Mouse (Mus musculus) midbrain, embryonic 14.5 days (tissue): Measurements from ENCODE around the gene Man1c1. TPM values are rescaled to one million over a fixed set of nuclear protein-coding genes. Genes with fewer than 3 reads are reported as not detected.

ENCODE experiments used
- ATAC-seq: fragments of 200-750 bp; cut with Nextera tagmentation; 2 replicates; pipeline ENCODE4 v1.8.0; 2017; ENCODE audit warnings: moderate number of reproducible peaks, moderate library complexity; ENCODE audit not compliant: low FRiP score, low TSS enrichment
- DNase-seq: peaks from one replicate; pipeline ENCODE4 v3.0.0-alpha.2; 2015
- H3K27ac ChIP-seq: fragments of 300-500 bp; sonication (generic); replicated peaks from 2 replicates; pipeline ENCODE4 v1.5.1; 2014; ENCODE audit warnings: mild to moderate bottlenecking, low read depth, low read length, moderate library complexity
- H3K27me3 ChIP-seq: fragments of 300-500 bp; sonication (generic); 2 replicates; pipeline ENCODE4 v1.6.1; 2014; ENCODE audit warnings: low read length, control low read depth, mixed read lengths; ENCODE audit not compliant: control insufficient read depth, insufficient read depth
- H3K36me3 ChIP-seq: fragments of 300-500 bp; sonication (generic); 2 replicates; pipeline ENCODE4 v1.6.1; 2014; ENCODE audit warnings: low read length, control low read depth; ENCODE audit not compliant: control insufficient read depth, insufficient read depth
- H3K4me1 ChIP-seq: fragments of 300-500 bp; sonication (generic); 2 replicates; pipeline ENCODE4 v1.6.1; 2014; ENCODE audit warnings: mild to moderate bottlenecking, antibody characterized with exemption, low read length, control low read depth; ENCODE audit not compliant: control insufficient read depth, insufficient read depth
- H3K4me2 ChIP-seq: fragments of 300-500 bp; sonication (generic); 2 replicates; pipeline ENCODE4 v1.6.1; 2014; ENCODE audit warnings: mild to moderate bottlenecking, low read length, moderate library complexity
- H3K4me3 ChIP-seq: fragments of 300-500 bp; sonication (generic); replicated peaks from 2 replicates; pipeline ENCODE4 v1.5.1; 2014; ENCODE audit warnings: low read depth, low read length
- H3K9ac ChIP-seq: fragments of 300-500 bp; sonication (generic); replicated peaks from 2 replicates; pipeline ENCODE4 v1.6.1; 2014; ENCODE audit warnings: mild to moderate bottlenecking, low read length, moderate library complexity
- H3K9me3 ChIP-seq: fragments of 300-500 bp; sonication (generic); 2 replicates; pipeline ENCODE4 v1.6.1; 2016; ENCODE audit warnings: low read length, control low read depth, mixed read lengths; ENCODE audit not compliant: control insufficient read depth
- WGBS: fragments of 180-500 bp; shearing (Covaris S2); extraction: QIAGEN DNeasy Blood & Tissue Kit; methylation state at CpG from one replicate; pipeline ENCODE4 v1.1.7; 2014; 5-methylcytosine and 5-hydroxymethylcytosine counted together
- polyA plus RNA-seq: library from polyadenylated mRNA; unstranded; fragments of >200 nt; fragmentation: Nextera tagmentation; extraction: Ambion mirVana; gene quantifications from 2 replicates; pipeline ENCODE4 v1.2.1, GENCODE M21; 2014

Man1c1 gene
- polyA plus RNA-seq, 1 experiment from 2014 or later: 4.9 TPM

DNA sequence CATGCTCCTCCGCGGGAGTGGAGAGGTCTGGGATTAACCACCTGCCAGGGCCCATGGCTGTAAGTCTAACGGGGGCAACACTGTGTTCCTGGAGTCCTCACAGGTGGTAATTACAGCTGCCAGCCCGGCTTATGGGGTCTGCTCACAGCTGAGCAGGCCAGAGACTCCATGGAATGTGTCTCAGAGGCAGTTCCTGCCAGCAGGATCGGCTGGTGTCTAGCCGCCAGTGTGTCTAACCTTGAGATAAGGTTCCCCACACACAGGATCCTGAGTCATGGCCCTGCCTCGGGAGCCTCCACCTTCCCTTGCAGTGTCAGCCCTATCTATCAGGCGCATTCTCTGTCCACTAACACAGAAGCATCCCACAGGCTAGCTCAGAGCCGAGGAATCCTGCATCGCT, 41.0 kb downstream of the Man1c1 start:
- Histone ChIP-seq H3K4me1 (peaks cover 44% of the 10 kb centered on the region), H3K9me3 (no peaks in the 10 kb centered on the region), H3K4me2 (no peak overlapping the region), H3K36me3 (no peaks in the 10 kb centered on the region), H3K4me3 (no peak overlapping the region), H3K9ac (no peak overlapping the region), H3K27ac (0 out of 2 replicates have a peak overlapping the region, but pooled peaks have one; percentile 17), H3K27me3 (0 out of 2 replicates have a peak, but pooled peaks cover 4% of the 10 kb centered on the region)
- no peak for ATAC-seq
- DNase-seq: no peak
- WGBS: 53% methylated on average over 10 of the region's 10 CpGs

- Histone ChIP-seq H3K4me2 (peak overlapping the region; percentile 49), H3K9ac (no peak overlapping the region; the same call in 1 of the 2 replicates), H3K9me3 (no peaks in the 10 kb centered on the region), H3K4me1 (peaks cover 48% of the 10 kb centered on the region), H3K36me3 (no peaks in the 10 kb centered on the region), H3K4me3 (no peak overlapping the region), H3K27ac (peak overlapping the region; percentile 71; the same call in 1 of the 2 replicates), H3K27me3 (0 out of 2 replicates have a peak, but pooled peaks cover 7% of the 10 kb centered on the region)
- WGBS: 10% methylated on average over 18 of the region's 18 CpGs
- ATAC-seq (no peak), DNase-seq (peak; percentile 56)
These were observed 43.4 kb downstream of the Man1c1 start for GRCm38 (mm10) chr4:134660630-134661183.

DNA sequence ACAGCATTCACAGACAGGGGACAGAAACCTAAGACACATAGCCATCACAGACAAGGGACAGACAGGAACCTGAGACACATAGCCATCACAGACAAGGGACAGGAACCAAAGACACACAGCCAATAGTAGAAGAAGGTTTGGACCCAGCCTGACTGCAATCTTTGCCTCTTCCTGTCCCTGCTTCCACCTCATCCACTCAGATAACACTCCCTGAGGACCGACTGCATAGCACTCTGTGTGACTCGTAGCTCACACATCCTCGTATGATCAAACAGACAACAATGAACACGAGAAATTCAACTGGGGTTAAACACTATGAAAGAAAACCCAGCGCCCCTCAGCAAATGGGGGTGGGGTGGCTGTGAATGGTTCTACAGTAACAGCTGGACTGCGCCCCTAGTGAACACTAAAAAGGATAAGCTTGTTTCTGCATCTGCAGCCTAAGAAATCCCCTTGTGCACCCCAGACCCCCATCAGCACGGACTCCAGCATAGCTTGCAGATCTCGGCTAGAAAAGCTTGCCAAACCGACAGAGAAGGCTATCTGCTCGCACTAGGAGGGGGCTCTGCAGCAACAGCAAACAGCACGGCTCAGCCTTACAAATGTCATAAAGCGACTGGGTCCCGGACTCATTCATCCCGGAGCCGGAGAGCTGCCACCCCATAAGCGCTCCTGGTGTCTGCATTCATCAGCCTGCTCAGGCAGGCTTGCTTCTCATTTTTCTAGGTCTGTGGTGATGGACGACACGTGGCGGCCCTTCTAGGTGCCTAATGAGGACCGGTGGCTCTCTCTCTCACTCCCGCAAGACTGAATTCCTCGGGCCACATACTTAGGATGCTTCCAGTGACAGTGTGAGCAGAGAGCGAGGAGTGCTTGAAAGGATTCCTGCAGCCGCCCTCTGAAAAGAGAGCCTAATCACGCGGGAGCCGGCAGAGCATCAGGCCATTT, 44.5 kb downstream of the Man1c1 start:
- peak overlapping the region; percentile 42 for H3K9ac ChIP-seq
- H3K27ac ChIP-seq: peak overlapping the region; percentile 71
- whole genome bisulfite sequencing: 8% methylated on average over 27 of the region's 27 CpGs
- DNase-seq (peak; percentile 75), ATAC-seq (no peak)
- no peaks in the 10 kb centered on the region for H3K9me3 ChIP-seq
- no peaks in the 10 kb centered on the region for H3K36me3 ChIP-seq
- H3K4me3 ChIP-seq: 0 out of 2 replicates have a peak overlapping the region, but pooled peaks have one; percentile 1
- 0 out of 2 replicates have a peak, but pooled peaks cover 7% of the 10 kb centered on the region for H3K27me3 ChIP-seq
- H3K4me2 ChIP-seq: peak overlapping the region; percentile 49
- peaks cover 48% of the 10 kb centered on the region for H3K4me1 ChIP-seq

DNA sequence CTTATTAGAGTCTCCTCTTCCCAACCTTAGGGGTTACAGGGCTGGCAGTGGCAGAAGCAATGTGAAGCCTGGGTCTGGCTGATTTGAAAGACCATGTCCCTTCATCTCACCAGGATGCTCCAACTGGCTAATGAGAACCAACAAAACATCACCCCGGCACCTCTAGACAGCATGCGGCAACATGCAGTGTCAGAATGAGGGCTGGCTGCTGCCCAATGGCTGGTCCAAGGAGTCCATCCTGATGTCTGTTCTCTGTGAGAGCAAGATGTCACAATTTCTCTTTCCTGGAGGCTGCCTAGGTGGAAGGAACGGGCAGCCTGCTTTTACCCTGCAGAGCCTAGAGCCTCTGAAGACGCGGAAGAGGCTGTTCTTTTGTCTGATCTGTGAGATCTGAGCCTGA, 46.6 kb downstream of the Man1c1 start:
- Histone ChIP-seq H3K9ac (0 out of 2 replicates have a peak overlapping the region, but pooled peaks have one; percentile 7), H3K36me3 (no peaks in the 10 kb centered on the region), H3K27me3 (0 out of 2 replicates have a peak, but pooled peaks cover 3% of the 10 kb centered on the region), H3K4me1 (peaks cover 38% of the 10 kb centered on the region), H3K9me3 (no peaks in the 10 kb centered on the region), H3K4me2 (no peak overlapping the region), H3K27ac (no peak overlapping the region), H3K4me3 (no peak overlapping the region)
- 31% methylated on average over 5 of the region's 5 CpGs for WGBS
- DNase-seq: no peak
- no peak for ATAC-seq

DNA sequence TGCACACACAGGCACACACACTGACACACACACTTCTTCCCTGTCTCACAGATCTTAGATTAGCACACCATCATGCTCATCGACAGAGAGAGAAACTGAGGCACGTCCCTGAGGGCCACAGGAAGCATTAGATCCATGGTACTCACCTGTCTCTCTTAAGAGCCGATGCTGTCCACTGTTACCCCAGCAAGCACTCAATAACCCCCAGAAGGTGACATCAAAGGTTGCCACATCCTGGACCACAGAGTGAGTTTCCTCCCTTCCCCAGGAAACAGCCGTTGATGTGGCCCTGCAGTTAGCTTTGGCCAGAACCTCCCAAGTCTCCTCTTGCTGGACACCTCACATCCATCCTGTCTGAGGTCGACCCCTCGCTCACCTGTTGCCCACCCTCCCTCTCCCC, 49.7 kb downstream of the Man1c1 start:
- 87% methylated on average over 6 of the region's 6 CpGs for WGBS
- H3K9ac ChIP-seq: no peak overlapping the region
- H3K27me3 ChIP-seq: 0 out of 2 replicates have a peak, but pooled peaks cover 3% of the 10 kb centered on the region
- DNase-seq: no peak
- no peaks in the 10 kb centered on the region for H3K36me3 ChIP-seq
- ATAC-seq: no peak
- H3K27ac ChIP-seq: no peak overlapping the region
- H3K4me3 ChIP-seq: no peak overlapping the region
- no peak overlapping the region for H3K4me2 ChIP-seq
- H3K9me3 ChIP-seq: no peaks in the 10 kb centered on the region
- H3K4me1 ChIP-seq: peaks cover 8% of the 10 kb centered on the region

DNA sequence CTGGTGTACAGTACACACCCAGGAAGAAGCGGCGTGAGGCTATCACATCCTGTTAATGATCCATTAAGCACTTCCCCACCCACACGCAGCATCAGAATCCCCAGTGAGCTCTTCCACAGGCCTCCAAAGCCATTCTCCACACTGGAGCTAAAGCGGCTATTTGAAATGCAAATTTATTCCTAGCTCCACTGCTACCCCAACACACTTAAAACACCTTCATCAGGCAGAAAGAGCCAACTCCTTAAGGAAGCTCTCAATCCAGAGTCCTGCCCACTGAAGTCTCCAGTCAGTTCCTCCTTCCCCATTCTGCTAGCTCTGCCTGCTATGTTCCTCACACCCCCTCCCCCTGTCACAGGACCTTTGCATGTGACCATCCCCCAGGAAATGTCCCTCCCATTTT, 51.4 kb downstream of the Man1c1 start:
- H3K36me3 ChIP-seq: no peaks in the 10 kb centered on the region
- H3K9me3 ChIP-seq: no peaks in the 10 kb centered on the region
- no peak overlapping the region for H3K9ac ChIP-seq
- 0 out of 2 replicates have a peak, but pooled peaks cover 3% of the 10 kb centered on the region for H3K27me3 ChIP-seq
- 38% methylated on average over 4 of the region's 4 CpGs for WGBS
- no peak overlapping the region for H3K4me3 ChIP-seq
- H3K4me1 ChIP-seq: peaks cover 4% of the 10 kb centered on the region; the same call in 1 of the 2 replicates
- no peak overlapping the region for H3K4me2 ChIP-seq
- DNase-seq (no peak), ATAC-seq (no peak)
- H3K27ac ChIP-seq: no peak overlapping the region

DNA sequence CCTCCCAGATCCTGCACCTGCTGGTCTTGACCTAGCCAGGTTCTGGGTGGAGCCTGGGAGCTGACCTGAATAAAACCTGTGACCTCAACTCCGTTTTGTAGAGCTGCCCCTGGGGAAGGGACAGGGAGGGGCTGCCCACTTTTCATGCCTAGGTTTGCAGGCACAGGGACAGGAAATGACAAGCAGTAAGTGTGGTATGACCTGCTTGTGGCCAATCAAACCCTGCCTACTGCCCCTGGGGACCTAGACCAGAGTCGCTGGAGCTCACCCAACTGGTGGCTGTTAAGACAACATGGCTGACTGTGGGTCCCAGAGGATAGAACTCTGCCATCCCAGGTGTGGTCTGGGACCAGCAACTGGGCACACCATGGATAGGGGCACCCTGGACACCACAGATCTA, 51.9 kb downstream of the Man1c1 start:
- DNase-seq (no peak), ATAC-seq (no peak)
- Histone ChIP-seq H3K9me3 (no peaks in the 10 kb centered on the region), H3K27ac (no peak overlapping the region), H3K27me3 (0 out of 2 replicates have a peak, but pooled peaks cover 3% of the 10 kb centered on the region), H3K4me1 (peaks cover 4% of the 10 kb centered on the region; the same call in 1 of the 2 replicates), H3K4me2 (no peak overlapping the region), H3K9ac (no peak overlapping the region), H3K4me3 (no peak overlapping the region), H3K36me3 (no peaks in the 10 kb centered on the region)
- WGBS: 67% methylated on average over 2 of the region's 2 CpGs

DNA sequence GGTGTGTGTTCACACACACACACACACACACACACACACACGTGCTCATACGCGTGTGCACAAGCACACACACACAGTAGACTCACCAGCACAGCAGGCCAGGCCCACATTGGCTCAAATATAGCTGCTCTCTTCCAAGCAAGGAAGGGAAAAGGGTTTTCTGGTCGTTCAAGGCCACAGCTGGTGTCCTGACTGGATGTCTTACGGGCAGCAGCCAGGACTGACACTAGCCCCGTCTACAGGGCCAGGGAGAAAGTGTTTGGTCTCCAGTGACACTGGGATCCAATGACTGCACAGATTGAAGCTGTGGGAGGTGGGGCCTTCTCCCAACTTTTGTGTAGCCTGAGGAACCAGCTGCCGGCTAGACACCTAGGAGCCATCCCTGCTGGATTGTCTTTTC, 52.7 kb downstream of the Man1c1 start:
- Histone ChIP-seq H3K27ac (no peak overlapping the region), H3K36me3 (no peaks in the 10 kb centered on the region), H3K27me3 (no peaks in the 10 kb centered on the region), H3K9me3 (no peaks in the 10 kb centered on the region), H3K4me2 (no peak overlapping the region), H3K9ac (no peak overlapping the region), H3K4me1 (peaks cover 3% of the 10 kb centered on the region; the same call in 1 of the 2 replicates), H3K4me3 (no peak overlapping the region)
- ATAC-seq (no peak), DNase-seq (no peak)
- 67% methylated on average over 7 of the region's 7 CpGs for WGBS
